Mouse (Mus musculus) kidney, adult 9 months (tissue): ENCODE measurements around the gene Atxn1.

Source experiments
- DNase-seq: peaks from one replicate; pipeline ENCODE4 v3.0.0; 2022

Atxn1 gene

GRCm38 (mm10) chr13:45961871-45962630, 2.8 kb downstream of the Atxn1 start:
- DNase-seq = peak; percentile 45

DNA sequence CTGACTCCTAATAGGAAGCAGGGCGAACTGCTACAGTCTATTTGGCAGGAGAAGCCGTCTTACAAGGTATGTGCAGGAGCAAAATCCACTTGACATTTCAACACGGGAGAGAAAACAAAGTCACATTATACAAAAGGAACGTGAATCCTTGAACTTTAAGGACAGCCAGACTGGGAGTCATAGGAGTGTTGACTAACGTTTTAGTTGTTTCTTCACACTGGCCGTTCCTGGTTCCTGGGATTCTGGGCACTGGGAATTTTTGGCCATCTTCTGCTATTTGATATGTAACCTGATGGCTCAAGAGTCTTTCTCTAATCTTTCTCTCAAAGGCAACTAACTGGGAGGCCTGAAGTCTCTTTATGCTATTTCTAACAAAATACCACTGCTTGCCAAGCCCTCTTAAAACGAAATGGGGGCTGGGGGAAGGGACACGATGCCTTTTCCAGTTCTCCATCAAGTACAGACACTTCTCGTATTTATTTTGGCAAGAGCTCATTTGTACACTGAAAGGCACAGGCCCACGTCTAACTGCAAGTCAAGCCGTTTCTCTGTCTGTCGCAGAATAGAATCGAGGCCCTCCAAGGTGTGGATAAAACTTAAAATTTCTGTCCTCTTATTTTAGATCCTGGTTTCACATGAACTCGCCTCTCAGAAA, 4.4 kb downstream of the Atxn1 start:
- peak; percentile 30 for DNase-seq

GRCm38 (mm10) chr13:45958306-45958705, 6.5 kb downstream of the Atxn1 start:
- peak; percentile 77 for DNase-seq

- DNase-seq = no peak
Measured at GRCm38 (mm10) chr13:45957629-45958028, 7.2 kb downstream of the Atxn1 start.

- DNase-seq = no peak
Measured at GRCm38 (mm10) chr13:45956287-45956686, 8.5 kb downstream of the Atxn1 start.

- no peak for DNase-seq
Measured at GRCm38 (mm10) chr13:45955370-45956055, 9.3 kb downstream of the Atxn1 start.

- DNase-seq = no peak
Measured at GRCm38 (mm10) chr13:45953098-45953497, 11.7 kb downstream of the Atxn1 start.

DNA sequence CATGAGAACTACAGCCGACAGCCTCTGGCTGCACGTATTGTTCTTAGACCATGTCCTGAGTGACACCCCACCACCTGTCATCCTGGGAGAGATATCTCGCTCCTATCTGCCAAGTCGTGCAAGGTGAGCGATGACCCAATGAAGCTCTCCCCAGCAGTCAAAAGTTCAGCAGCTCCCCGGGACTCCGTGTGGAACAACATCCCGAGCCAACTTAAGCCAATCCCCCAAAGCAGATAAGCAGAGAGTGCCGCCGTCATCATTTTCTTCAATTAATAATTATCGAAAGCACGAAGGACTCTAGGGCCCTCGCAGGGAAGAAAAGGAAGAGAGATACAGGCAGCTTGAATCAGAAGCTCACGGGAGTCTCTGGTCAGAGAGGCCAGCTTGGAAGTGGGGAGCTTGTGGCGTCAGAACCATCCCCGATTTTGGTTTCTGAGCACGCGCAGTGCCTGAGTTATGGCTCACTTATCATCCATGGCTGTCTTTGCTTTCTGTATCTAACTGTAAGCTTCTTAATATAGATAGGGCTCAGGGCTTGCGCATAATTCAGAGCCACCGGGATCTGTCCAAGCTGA, 13.7 kb downstream of the Atxn1 start:
- peak; percentile 79 for DNase-seq

GRCm38 (mm10) chr13:45950355-45950861, 14.4 kb downstream of the Atxn1 start:
- DNase-seq = peak; percentile 66

DNA sequence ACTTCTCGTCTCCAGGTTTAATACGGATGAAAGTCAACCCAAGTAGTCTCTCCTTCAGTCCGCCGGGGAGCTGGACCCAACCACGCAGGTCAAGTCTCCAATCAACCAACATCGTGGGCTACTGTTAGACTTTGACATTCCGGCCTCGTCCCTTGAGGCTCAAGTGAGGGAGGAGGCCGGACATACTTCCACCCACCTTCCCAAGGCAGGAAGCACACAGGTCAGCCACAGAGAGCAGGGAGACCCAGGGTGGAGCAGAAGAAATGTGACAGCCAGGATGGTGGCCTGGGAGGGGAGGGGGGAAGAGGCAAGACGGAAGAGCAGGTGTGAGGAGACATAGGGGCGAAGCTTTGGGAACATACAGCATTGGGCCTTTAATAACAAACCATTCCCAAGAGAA, 18.7 kb downstream of the Atxn1 start:
- DNase-seq = no peak

DNA sequence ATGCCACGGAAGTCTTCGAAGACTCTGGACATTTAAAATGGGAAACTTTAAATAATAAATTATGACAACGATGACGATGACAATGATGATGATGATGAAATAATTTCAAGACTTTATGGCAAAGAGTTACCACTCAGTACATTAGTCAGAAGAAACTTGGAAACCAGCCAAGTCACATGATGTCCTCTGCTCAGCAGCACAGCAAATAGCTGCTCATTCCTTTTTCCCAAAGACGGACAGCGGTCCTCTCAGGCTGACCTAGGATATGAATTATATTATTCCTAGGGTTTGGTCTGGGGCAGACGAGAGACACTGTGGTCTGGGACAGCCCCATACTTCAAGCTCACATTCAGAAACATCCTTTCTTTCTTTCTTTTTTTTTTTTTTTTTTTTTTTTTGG, 22.5 kb downstream of the Atxn1 start:
- DNase-seq = peak; percentile 77

GRCm38 (mm10) chr13:45940714-45941113, 24.1 kb downstream of the Atxn1 start:
- peak; percentile 56 for DNase-seq

- no peak for DNase-seq
Measured at GRCm38 (mm10) chr13:45939561-45939960, 25.2 kb downstream of the Atxn1 start.

GRCm38 (mm10) chr13:45938083-45938482, 26.7 kb downstream of the Atxn1 start:
- peak; percentile 75 for DNase-seq

DNA sequence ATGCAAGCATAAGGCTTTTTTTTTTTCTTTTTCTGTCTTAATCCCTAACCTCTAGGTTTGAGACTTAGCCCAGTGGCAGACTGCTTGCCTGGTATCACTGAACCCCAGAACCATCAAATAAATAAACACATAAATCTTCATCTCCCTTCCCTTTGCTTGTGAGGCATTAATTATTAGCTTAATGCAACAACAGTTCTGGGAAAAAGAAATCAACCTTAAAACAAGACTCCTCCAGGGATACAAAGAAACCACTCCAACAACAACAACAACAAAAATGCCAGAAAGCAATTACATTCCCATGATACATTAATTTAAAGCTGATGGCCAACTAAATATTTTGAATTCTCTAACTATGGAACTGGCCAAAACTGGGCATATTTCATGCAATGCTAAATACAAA, 28.0 kb downstream of the Atxn1 start:
- no peak for DNase-seq

DNA sequence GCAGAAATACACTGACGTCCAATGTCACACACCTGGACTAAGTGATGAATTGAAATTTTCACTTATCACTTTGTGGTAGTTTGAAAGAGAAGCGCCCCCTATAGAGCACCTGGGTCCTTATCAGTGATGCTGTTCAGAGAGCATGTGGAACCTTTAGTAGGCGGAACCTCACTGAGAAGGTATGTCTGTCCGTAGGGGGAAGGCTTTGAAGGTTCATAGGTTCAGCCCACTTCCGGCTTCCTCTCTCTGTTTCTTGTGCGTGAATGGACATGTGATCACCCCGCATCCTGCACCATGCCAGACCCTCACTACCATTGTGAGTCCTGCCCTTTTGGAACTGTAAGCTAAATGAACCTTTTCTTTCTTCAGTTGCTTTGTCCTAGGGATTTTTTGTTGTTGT, 29.0 kb downstream of the Atxn1 start:
- DNase-seq = no peak

GRCm38 (mm10) chr13:45934841-45935240, 30.0 kb downstream of the Atxn1 start:
- DNase-seq = no peak

DNA sequence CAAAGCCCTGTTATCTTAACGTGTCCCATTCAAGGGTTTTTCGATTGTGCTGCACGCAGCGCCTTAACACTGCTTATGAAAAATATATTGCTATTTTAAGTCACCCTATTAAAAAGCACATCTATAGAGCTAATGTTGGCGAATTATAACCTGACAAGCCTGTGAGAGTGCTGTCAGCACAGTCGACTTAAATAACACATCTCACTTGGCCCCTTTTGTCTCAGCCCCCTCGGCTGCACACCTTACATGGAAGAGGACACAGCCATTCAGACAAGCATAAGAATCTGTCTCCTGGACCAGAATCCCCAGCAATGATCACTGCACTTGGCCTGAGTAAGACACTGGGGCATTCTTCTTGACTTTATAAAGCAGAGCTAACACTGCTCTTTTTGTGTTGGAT, 30.7 kb downstream of the Atxn1 start:
- no peak for DNase-seq

GRCm38 (mm10) chr13:45932491-45932921, 32.3 kb downstream of the Atxn1 start:
- no peak for DNase-seq

DNA sequence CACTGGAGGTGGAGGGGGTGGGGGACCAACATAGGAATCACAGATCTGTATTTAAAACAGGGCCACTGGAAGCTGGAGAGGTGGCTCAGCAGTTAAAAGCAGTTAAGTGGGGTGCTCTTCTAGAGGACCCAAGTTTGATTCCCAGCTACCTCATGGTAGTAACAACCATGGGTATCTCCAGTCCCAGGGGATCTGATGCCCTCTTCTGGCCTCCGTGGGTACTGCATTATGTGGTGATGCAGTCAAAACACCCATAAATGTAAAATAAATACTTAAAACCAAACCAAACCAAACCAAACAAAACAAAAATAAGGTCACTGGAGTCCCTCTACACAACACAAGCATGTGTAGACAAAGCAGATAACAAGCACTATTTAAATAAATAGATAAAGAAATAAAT, 32.9 kb downstream of the Atxn1 start:
- no peak for DNase-seq

DNA sequence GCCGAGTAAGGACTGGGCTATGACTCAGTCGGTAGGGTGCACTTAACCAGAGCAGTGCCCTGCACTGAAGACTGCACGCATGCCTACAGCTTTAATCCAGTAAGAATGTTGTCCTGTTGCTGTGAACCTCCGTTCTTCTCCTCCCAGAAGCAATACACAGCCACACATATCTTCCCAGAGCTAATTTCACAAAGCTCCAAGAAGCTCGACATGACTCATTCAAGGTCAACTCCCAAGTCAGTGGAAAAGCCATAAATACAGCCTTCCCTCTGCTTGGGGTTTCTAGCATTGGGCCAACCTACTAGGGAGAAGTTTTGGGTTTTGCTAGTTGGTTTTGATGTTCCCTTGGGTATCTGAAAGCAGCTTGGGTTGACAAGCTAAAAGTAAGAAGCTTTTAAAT, 33.6 kb downstream of the Atxn1 start:
- DNase-seq = no peak

- no peak for DNase-seq
Measured at GRCm38 (mm10) chr13:45929744-45930143, 35.1 kb downstream of the Atxn1 start.

DNA sequence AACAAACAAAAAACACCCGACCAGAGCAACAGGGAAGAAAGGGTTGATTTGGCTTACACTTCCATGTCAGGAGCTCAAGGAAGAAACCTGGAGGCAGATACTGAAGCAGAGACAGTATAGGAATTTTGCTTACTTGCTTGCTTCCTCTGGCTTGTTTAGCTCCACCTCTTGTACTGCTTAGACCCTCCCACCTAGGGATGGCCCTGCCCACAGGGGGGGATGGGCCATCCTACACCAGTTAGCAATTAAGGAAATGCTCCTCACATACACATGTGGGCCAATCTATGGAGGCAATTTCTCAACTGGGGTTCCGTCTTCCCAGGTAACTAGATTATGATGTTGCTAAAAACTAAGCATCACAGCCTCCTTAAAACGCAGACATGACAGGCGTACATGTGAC, 39.5 kb downstream of the Atxn1 start:
- no peak for DNase-seq
